Mouse (Mus musculus) hindbrain, embryonic 10.5 days (tissue): ENCODE measurements at regions not wholly inside any gene's neighbourhood (a gene's known extent, or its start where the extent isn't known, plus 50 kb on each side); places are given as distances from the start of the nearest gene placed in this dataset.

Experiments used
- DNase-seq: peaks from one replicate; pipeline ENCODE4 v3.0.0-alpha.2; 2017; ENCODE audit warnings: low spot score
- H3K27ac ChIP-seq: fragments of 300-500 bp; sonication (generic); 2 replicates; pipeline ENCODE4 v1.5.1; 2016; ENCODE audit warnings: mild to moderate bottlenecking, moderate library complexity
- H3K27me3 ChIP-seq: fragments of 300-500 bp; sonication (generic); 2 replicates; pipeline ENCODE4 v1.6.1; 2016; ENCODE audit warnings: mild to moderate bottlenecking; ENCODE audit not compliant: poor library complexity, insufficient read depth, severe bottlenecking
- H3K36me3 ChIP-seq: fragments of 300-500 bp; sonication (generic); 2 replicates; pipeline ENCODE4 v1.6.1; 2016; ENCODE audit warnings: mild to moderate bottlenecking, moderate library complexity
- H3K4me1 ChIP-seq: fragments of 300-500 bp; sonication (generic); replicated peaks from 2 replicates; pipeline ENCODE4 v1.6.1; 2016; ENCODE audit warnings: mild to moderate bottlenecking
- H3K4me3 ChIP-seq: fragments of 300-500 bp; sonication (generic); 2 replicates; pipeline ENCODE4 v1.5.1; 2016; ENCODE audit warnings: mild to moderate bottlenecking, moderate library complexity
- H3K9me3 ChIP-seq: fragments of 300-500 bp; sonication (generic); 2 replicates; pipeline ENCODE4 v1.6.1; 2016; ENCODE audit warnings: mild to moderate bottlenecking, moderate library complexity
- WGBS: fragments of 180-500 bp; shearing (Covaris S2); methylation state at CpG from one replicate; pipeline ENCODE4 v1.1.7; 2016; 5-methylcytosine and 5-hydroxymethylcytosine counted together

GRCm38 (mm10) chr1:148846595-148846994 is 1114.5 kb downstream of the Pla2g4a start:
- DNase-seq, result no peak
- H3K9me3 ChIP-seq, result no peaks in the 10 kb centered on the region
- H3K27ac ChIP-seq, result no peak overlapping the region
- H3K4me1 ChIP-seq, result no peaks in the 10 kb centered on the region
- H3K4me3 ChIP-seq, result no peak overlapping the region
- WGBS, result 85% methylated on average over 2 of the region's 2 CpGs
- no peaks in the 10 kb centered on the region for H3K36me3 ChIP-seq
- no peaks in the 10 kb centered on the region for H3K27me3 ChIP-seq

GRCm38 (mm10) chr1:148823146-148823545 is 1137.9 kb downstream of the Pla2g4a start:
- Histone ChIP-seq H3K36me3 (no peaks in the 10 kb centered on the region), H3K9me3 (no peaks in the 10 kb centered on the region), H3K4me1 (no peaks in the 10 kb centered on the region), H3K4me3 (no peak overlapping the region), H3K27ac (no peak overlapping the region), H3K27me3 (no peaks in the 10 kb centered on the region)
- DNase-seq, result no peak
- 41% methylated on average over 3 of the region's 3 CpGs for WGBS

- no peaks in the 10 kb centered on the region for H3K27me3 ChIP-seq
- H3K27ac ChIP-seq, result no peak overlapping the region
- no peak overlapping the region for H3K4me3 ChIP-seq
- no peak for DNase-seq
- H3K9me3 ChIP-seq, result no peaks in the 10 kb centered on the region
- H3K36me3 ChIP-seq, result no peaks in the 10 kb centered on the region
- no peaks in the 10 kb centered on the region for H3K4me1 ChIP-seq
Measured at GRCm38 (mm10) chr1:148808707-148809106, 1152.4 kb downstream of the Pla2g4a start.

- Histone ChIP-seq H3K9me3 (no peaks in the 10 kb centered on the region), H3K4me1 (no peaks in the 10 kb centered on the region), H3K36me3 (no peaks in the 10 kb centered on the region), H3K27me3 (no peaks in the 10 kb centered on the region), H3K27ac (no peak overlapping the region), H3K4me3 (no peak overlapping the region)
- no peak for DNase-seq
Measured at GRCm38 (mm10) chr1:148797110-148797509, 1164.0 kb downstream of the Pla2g4a start.

GRCm38 (mm10) chr1:148750806-148751205 is 1210.3 kb downstream of the Pla2g4a start:
- H3K36me3 ChIP-seq, result no peaks in the 10 kb centered on the region

GRCm38 (mm10) chr1:148722106-148722505 is 1239.0 kb downstream of the Pla2g4a start:
- no peak for DNase-seq
- no peaks in the 10 kb centered on the region for H3K27me3 ChIP-seq
- 54% methylated on average over 1 of the region's 1 CpGs for WGBS

More at GRCm38 (mm10) chr1:148750806-148751205, 1210.3 kb downstream of the Pla2g4a start:
- H3K4me3 ChIP-seq, result no peak overlapping the region
- DNase-seq, result no peak
- H3K27ac ChIP-seq, result no peak overlapping the region
- H3K4me1 ChIP-seq, result no peaks in the 10 kb centered on the region
- no peaks in the 10 kb centered on the region for H3K27me3 ChIP-seq
- H3K9me3 ChIP-seq, result no peaks in the 10 kb centered on the region

GRCm38 (mm10) chr1:148721409-148721808 is 1239.7 kb downstream of the Pla2g4a start:
- no peak overlapping the region for H3K4me3 ChIP-seq
- H3K27me3 ChIP-seq, result no peaks in the 10 kb centered on the region
- no peaks in the 10 kb centered on the region for H3K4me1 ChIP-seq
- H3K36me3 ChIP-seq, result no peaks in the 10 kb centered on the region
- WGBS, result 75% methylated on average over 1 of the region's 1 CpGs
- no peaks in the 10 kb centered on the region for H3K9me3 ChIP-seq
- no peak for DNase-seq
- no peak overlapping the region for H3K27ac ChIP-seq

More at GRCm38 (mm10) chr1:148722106-148722505, 1239.0 kb downstream of the Pla2g4a start:
- no peak overlapping the region for H3K27ac ChIP-seq
- H3K4me1 ChIP-seq, result no peaks in the 10 kb centered on the region
- no peaks in the 10 kb centered on the region for H3K36me3 ChIP-seq
- H3K4me3 ChIP-seq, result no peak overlapping the region
- no peaks in the 10 kb centered on the region for H3K9me3 ChIP-seq

- Histone ChIP-seq H3K27me3 (no peaks in the 10 kb centered on the region), H3K36me3 (no peaks in the 10 kb centered on the region), H3K4me1 (no peaks in the 10 kb centered on the region), H3K4me3 (no peak overlapping the region), H3K9me3 (no peaks in the 10 kb centered on the region), H3K27ac (no peak overlapping the region)
- 78% methylated on average over 4 of the region's 4 CpGs for WGBS
- DNase-seq, result no peak
Measured at GRCm38 (mm10) chr1:148720980-148721379, 1240.1 kb downstream of the Pla2g4a start.

GRCm38 (mm10) chr1:148708084-148708483 is 1253.0 kb downstream of the Pla2g4a start:
- Histone ChIP-seq H3K9me3 (no peaks in the 10 kb centered on the region), H3K4me1 (no peaks in the 10 kb centered on the region), H3K36me3 (no peaks in the 10 kb centered on the region), H3K27ac (no peak overlapping the region), H3K27me3 (no peaks in the 10 kb centered on the region), H3K4me3 (no peak overlapping the region)
- DNase-seq, result no peak

GRCm38 (mm10) chr1:148707657-148708056 is 1253.4 kb downstream of the Pla2g4a start:
- DNase-seq, result no peak
- Histone ChIP-seq H3K4me3 (no peak overlapping the region), H3K27me3 (no peaks in the 10 kb centered on the region)

GRCm38 (mm10) chr1:148706271-148706807 is 1254.8 kb downstream of the Pla2g4a start:
- WGBS, result 80% methylated on average over 5 of the region's 5 CpGs
- DNase-seq, result no peak

More at GRCm38 (mm10) chr1:148707657-148708056, 1253.4 kb downstream of the Pla2g4a start:
- H3K4me1 ChIP-seq, result no peaks in the 10 kb centered on the region
- no peaks in the 10 kb centered on the region for H3K36me3 ChIP-seq
- H3K9me3 ChIP-seq, result no peaks in the 10 kb centered on the region
- H3K27ac ChIP-seq, result no peak overlapping the region

GRCm38 (mm10) chr1:148700599-148700954 is 1260.5 kb downstream of the Pla2g4a start:
- Histone ChIP-seq H3K4me3 (no peak overlapping the region), H3K4me1 (no peaks in the 10 kb centered on the region), H3K9me3 (no peaks in the 10 kb centered on the region), H3K27ac (no peak overlapping the region), H3K27me3 (no peaks in the 10 kb centered on the region), H3K36me3 (no peaks in the 10 kb centered on the region)
- 56% methylated on average over 3 of the region's 3 CpGs for WGBS
- no peak for DNase-seq

More at GRCm38 (mm10) chr1:148706271-148706807, 1254.8 kb downstream of the Pla2g4a start:
- H3K9me3 ChIP-seq, result no peaks in the 10 kb centered on the region
- no peaks in the 10 kb centered on the region for H3K4me1 ChIP-seq
- no peaks in the 10 kb centered on the region for H3K36me3 ChIP-seq
- no peaks in the 10 kb centered on the region for H3K27me3 ChIP-seq
- H3K4me3 ChIP-seq, result no peak overlapping the region
- no peak overlapping the region for H3K27ac ChIP-seq

GRCm38 (mm10) chr1:148699854-148700598 is 1261.1 kb downstream of the Pla2g4a start:
- 35% methylated on average over 2 of the region's 2 CpGs for WGBS
- Histone ChIP-seq H3K9me3 (no peaks in the 10 kb centered on the region), H3K27me3 (no peaks in the 10 kb centered on the region), H3K27ac (peak overlapping the region; percentile 23; the same call in 1 of the 2 replicates), H3K4me3 (no peak overlapping the region), H3K36me3 (no peaks in the 10 kb centered on the region), H3K4me1 (no peaks in the 10 kb centered on the region)
- no peak for DNase-seq
